Mouse (Mus musculus) spleen, adult 2 months (tissue): Measurements from ENCODE around the gene Cad.
"Not testable (repeated sequence)": the region's sequence is repeated elsewhere in the genome, so short reads cannot be mapped to it uniquely, and the experiment has no call there.

Experiments used
- CTCF ChIP-seq: fragments of 200-500 bp; IDR thresholded peaks from 2 replicates; pipeline ENCODE4 v1.5.1; 2011; ENCODE audit warnings: mild to moderate bottlenecking, inconsistent platforms; ENCODE audit not compliant: insufficient read depth, insufficient read length, insufficient replicate concordance; ENCODE audit errors: extremely low read depth
- POLR2A ChIP-seq: fragments of 200-500 bp; IDR thresholded peaks from 2 replicates; pipeline ENCODE4 v1.6.1; 2011; ENCODE audit warnings: low read depth, low read length, inconsistent platforms

- not testable (repeated sequence) for TF ChIP-seq POLR2A, CTCF
These were observed 18.0 kb upstream of the Cad start for GRCm38 (mm10) chr5:31036556-31036955.
